Mouse (Mus musculus): ENCODE measurements around the gene Olfr518. TPM values are rescaled to one million over a fixed set of nuclear protein-coding genes. Genes with fewer than 3 reads are reported as not detected.

Olfr518 gene
- polyA plus RNA-seq (2016; fragmentation: Nextera tagmentation; extraction: Ambion mirVana), result not detected in 2 replicates

- Histone ChIP-seq H3K36me3 (no peaks in the 10 kb centered on the region), H3K9me3 (no peaks in the 10 kb centered on the region), H3K4me3 (no peak within 1 kb of the TSS), H3K27me3 (ENCODE audit: insufficient read depth, poor library complexity, severe bottlenecking) (no peaks in the 10 kb centered on the region), H3K27ac (no peak within 1 kb of the TSS), H3K4me1 (replicated peaks) (no peaks in the 10 kb centered on the region)
- no peak for DNase-seq (ENCODE audit: low spot score)
- 81% methylated on average over 4 of the region's 4 CpGs for WGBS
These were observed at the start of gene Olfr518 for GRCm38 (mm10) chr7:108884906-108885305. Olfr518 (minus strand) TSS chr7:108885006.

- Histone ChIP-seq H3K9me3 (no peaks in the 10 kb centered on the region), H3K4me3 (peak within 1 kb of the TSS; percentile 89), H3K27ac (peak within 1 kb of the TSS; percentile 95), H3K36me3 (peaks cover 36% of the 10 kb centered on the region), H3K4me1 (replicated peaks) (peaks cover 14% of the 10 kb centered on the region), H3K27me3 (ENCODE audit: insufficient read depth, poor library complexity, severe bottlenecking) (no peaks in the 10 kb centered on the region)
- peak; percentile 92 for DNase-seq (ENCODE audit: low spot score)
- 2% methylated on average over 50 of the region's 50 CpGs for WGBS
These were observed 49.3 kb upstream of the Olfr518 start, which contains the start of gene Eif3f for GRCm38 (mm10) chr7:108933794-108934731. Eif3f (plus strand) TSS chr7:108934417.

GRCm38 (mm10) chr7:108929726-108930393, 45.1 kb upstream of the Olfr518 start, which contains the start of gene Nlrp10:
Nlrp10 (minus strand) TSS chr7:108930178.
- Histone ChIP-seq H3K36me3 (no peaks in the 10 kb centered on the region), H3K27me3 (ENCODE audit: insufficient read depth, poor library complexity, severe bottlenecking) (no peaks in the 10 kb centered on the region), H3K27ac (no peak within 1 kb of the TSS), H3K9me3 (no peaks in the 10 kb centered on the region), H3K4me3 (no peak within 1 kb of the TSS), H3K4me1 (replicated peaks) (no peaks in the 10 kb centered on the region)
- 82% methylated on average over 6 of the region's 6 CpGs for WGBS
- no peak for DNase-seq (ENCODE audit: low spot score)

- no peaks in the 10 kb centered on the region for H3K4me1 ChIP-seq (replicated peaks)
- 81% methylated on average over 11 of the region's 11 CpGs for WGBS
- no peaks in the 10 kb centered on the region for H3K36me3 ChIP-seq
- DNase-seq (ENCODE audit: low spot score), result no peak
- H3K4me3 ChIP-seq, result no peak overlapping the region
- no peaks in the 10 kb centered on the region for H3K27me3 ChIP-seq (ENCODE audit: insufficient read depth, poor library complexity, severe bottlenecking)
- H3K27ac ChIP-seq, result no peak overlapping the region
- no peaks in the 10 kb centered on the region for H3K9me3 ChIP-seq
These were observed 43.7 kb upstream of the Olfr518 start for GRCm38 (mm10) chr7:108928280-108929188.

- Histone ChIP-seq H3K36me3 (no peaks in the 10 kb centered on the region), H3K4me1 (replicated peaks) (no peaks in the 10 kb centered on the region), H3K27me3 (ENCODE audit: insufficient read depth, poor library complexity, severe bottlenecking) (no peaks in the 10 kb centered on the region), H3K4me3 (no peak overlapping the region), H3K9me3 (no peaks in the 10 kb centered on the region), H3K27ac (no peak overlapping the region)
- WGBS, result 78% methylated on average over 4 of the region's 4 CpGs
- DNase-seq (ENCODE audit: low spot score), result no peak
These were observed 42.2 kb upstream of the Olfr518 start for GRCm38 (mm10) chr7:108927043-108927442.

- no peaks in the 10 kb centered on the region for H3K4me1 ChIP-seq (replicated peaks)
- no peak for DNase-seq (ENCODE audit: low spot score)
- 78% methylated on average over 2 of the region's 2 CpGs for WGBS
These were observed 19.2 kb upstream of the Olfr518 start for GRCm38 (mm10) chr7:108903969-108904368.

GRCm38 (mm10) chr7:108894320-108894719, 9.5 kb upstream of the Olfr518 start, which contains the start of gene Olfr519:
Olfr519 (minus strand) TSS chr7:108894420.
- Histone ChIP-seq H3K4me1 (replicated peaks) (no peaks in the 10 kb centered on the region), H3K9me3 (no peaks in the 10 kb centered on the region), H3K36me3 (no peaks in the 10 kb centered on the region), H3K27ac (no peak within 1 kb of the TSS), H3K4me3 (no peak within 1 kb of the TSS), H3K27me3 (ENCODE audit: insufficient read depth, poor library complexity, severe bottlenecking) (no peaks in the 10 kb centered on the region)
- 89% methylated on average over 5 of the region's 5 CpGs for WGBS
- no peak for DNase-seq (ENCODE audit: low spot score)

More at GRCm38 (mm10) chr7:108903969-108904368, 19.2 kb upstream of the Olfr518 start:
- no peak overlapping the region for H3K4me3 ChIP-seq
- H3K9me3 ChIP-seq, result no peaks in the 10 kb centered on the region
- no peak overlapping the region for H3K27ac ChIP-seq
- no peaks in the 10 kb centered on the region for H3K27me3 ChIP-seq (ENCODE audit: insufficient read depth, poor library complexity, severe bottlenecking)
- H3K36me3 ChIP-seq, result no peaks in the 10 kb centered on the region

GRCm38 (mm10) chr7:108872279-108872678, 12.5 kb downstream of the Olfr518 start, which contains the start of gene Olfr517:
Olfr517 (minus strand) TSS chr7:108872379.
- H3K4me1 ChIP-seq (replicated peaks), result no peaks in the 10 kb centered on the region
- H3K4me3 ChIP-seq, result no peak within 1 kb of the TSS
- H3K27me3 ChIP-seq (ENCODE audit: insufficient read depth, poor library complexity, severe bottlenecking), result no peaks in the 10 kb centered on the region
- H3K9me3 ChIP-seq, result no peaks in the 10 kb centered on the region
- no peak within 1 kb of the TSS for H3K27ac ChIP-seq
- no peaks in the 10 kb centered on the region for H3K36me3 ChIP-seq
- no peak for DNase-seq (ENCODE audit: low spot score)
- 82% methylated on average over 2 of the region's 2 CpGs for WGBS

- Histone ChIP-seq H3K27me3 (ENCODE audit: insufficient read depth, poor library complexity, severe bottlenecking) (no peaks in the 10 kb centered on the region), H3K4me3 (no peak within 1 kb of the TSS), H3K27ac (no peak within 1 kb of the TSS), H3K4me1 (replicated peaks) (no peaks in the 10 kb centered on the region), H3K9me3 (no peaks in the 10 kb centered on the region), H3K36me3 (no peaks in the 10 kb centered on the region)
- no peak for DNase-seq (ENCODE audit: low spot score)
- WGBS, result 89% methylated on average over 2 of the region's 2 CpGs
These were observed 34.4 kb downstream of the Olfr518 start, which contains the start of gene Olfr516 for GRCm38 (mm10) chr7:108850429-108850828. Olfr516 (minus strand) TSS chr7:108850529.

Other genes with a start within 250 kb of the Olfr518 start
- not detected in 2 replicates for gene Olfr509, start 233.1 kb downstream of the Olfr518 start, polyA plus RNA-seq (2016; fragmentation: Nextera tagmentation; extraction: Ambion mirVana)
- gene Olfr510, start 218.6 kb downstream of the Olfr518 start, polyA plus RNA-seq (2016; fragmentation: Nextera tagmentation; extraction: Ambion mirVana), result not detected in 2 replicates
- gene Olfr512, start 171.7 kb downstream of the Olfr518 start, polyA plus RNA-seq (2016; fragmentation: Nextera tagmentation; extraction: Ambion mirVana), result not detected in 2 replicates
- gene Olfr513, start 134.0 kb downstream of the Olfr518 start, polyA plus RNA-seq (2016; fragmentation: Nextera tagmentation; extraction: Ambion mirVana), result not detected in 2 replicates
- not detected in 2 replicates for gene Olfr514, start 59.0 kb downstream of the Olfr518 start, polyA plus RNA-seq (2016; fragmentation: Nextera tagmentation; extraction: Ambion mirVana)
- gene Olfr516, start 34.5 kb downstream of the Olfr518 start, polyA plus RNA-seq (2016; fragmentation: Nextera tagmentation; extraction: Ambion mirVana), result not detected in 2 replicates
- not detected in 2 replicates for gene Olfr517, start 12.6 kb downstream of the Olfr518 start, polyA plus RNA-seq (2016; fragmentation: Nextera tagmentation; extraction: Ambion mirVana)
- not detected in 2 replicates for gene Olfr519, start 9.4 kb upstream of the Olfr518 start, polyA plus RNA-seq (2016; fragmentation: Nextera tagmentation; extraction: Ambion mirVana)
- 0.15 TPM in 1 of 2 replicates, not detected in the other for gene Nlrp10, start 45.2 kb upstream of the Olfr518 start, polyA plus RNA-seq (2016; fragmentation: Nextera tagmentation; extraction: Ambion mirVana)
- 77.2 and 84.5 TPM in 2 replicates for gene Eif3f, start 49.4 kb upstream of the Olfr518 start, polyA plus RNA-seq (2016; fragmentation: Nextera tagmentation; extraction: Ambion mirVana)
- gene Tub, start 65.3 kb upstream of the Olfr518 start, polyA plus RNA-seq (2016; fragmentation: Nextera tagmentation; extraction: Ambion mirVana), result 5.7 and 11.0 TPM in 2 replicates
- gene Ric3, start 198.3 kb upstream of the Olfr518 start, polyA plus RNA-seq (2016; fragmentation: Nextera tagmentation; extraction: Ambion mirVana), result 17.3 and 17.6 TPM in 2 replicates

Measured in hindbrain, embryonic 10.5 days (tissue).